Mouse (Mus musculus) kidney, adult 2 months (tissue): ENCODE data around the gene Rsc1a1. TPM values are rescaled to one million over a fixed set of nuclear protein-coding genes. Genes with fewer than 3 reads are reported as not detected.

ENCODE experiments used
- DNase-seq: peaks from one replicate; pipeline ENCODE4 v3.0.0; 2021
- H3K27ac ChIP-seq: fragments of 200-500 bp; 2 replicates; pipeline ENCODE4 v1.5.1; 2012; ENCODE audit warnings: low read depth, low read length, control low read depth, inconsistent platforms; ENCODE audit not compliant: insufficient read depth
- H3K27me3 ChIP-seq: fragments of 200-500 bp; replicated peaks from 2 replicates; pipeline ENCODE4 v1.6.1; 2012; ENCODE audit warnings: mild to moderate bottlenecking, moderate library complexity, low read length, inconsistent platforms; ENCODE audit not compliant: control insufficient read depth, insufficient read depth
- H3K36me3 ChIP-seq: fragments of 200-500 bp; 2 replicates; pipeline ENCODE4 v1.6.1; 2012; ENCODE audit warnings: mild to moderate bottlenecking, moderate library complexity, low read length, inconsistent platforms; ENCODE audit not compliant: control insufficient read depth, insufficient read depth
- H3K4me1 ChIP-seq: fragments of 200-500 bp; 2 replicates; pipeline ENCODE4 v1.6.1; 2011; ENCODE audit warnings: low read length; ENCODE audit not compliant: control insufficient read depth, insufficient read depth
- H3K4me3 ChIP-seq: fragments of 200-500 bp; 2 replicates; pipeline ENCODE4 v1.5.1; 2011; ENCODE audit warnings: mild to moderate bottlenecking, low read depth, low read length, control low read depth; ENCODE audit not compliant: insufficient read depth
- CTCF ChIP-seq: fragments of 200-500 bp; conservative IDR thresholded peaks from 2 replicates; pipeline ENCODE4 v1.5.1; 2011; ENCODE audit warnings: low read depth, mild to moderate bottlenecking, control low read depth, low read length, moderate library complexity, mixed read lengths; ENCODE audit not compliant: insufficient read depth, insufficient read length
- POLR2A ChIP-seq: fragments of 200-500 bp; IDR thresholded peaks from one replicate; pipeline ENCODE4 v1.6.1; 2011; ENCODE audit warnings: low read depth, low read length, control low read depth
- WGBS: fragments of 180-500 bp; shearing (Covaris S2); methylation state at CpG from one replicate; pipeline ENCODE4 v1.1.7; 2018; 5-methylcytosine and 5-hydroxymethylcytosine counted together
- polyA plus RNA-seq: library from polyadenylated mRNA; depleted of rRNA; stranded (reverse); fragments of >200 nt; gene quantifications from 2 replicates; pipeline ENCODE4 v1.2.3, GENCODE M21; 2012

Gene Rsc1a1
- polyA plus RNA-seq, 1 experiment, result 18.2 TPM

- Histone ChIP-seq H3K36me3 (no peaks in the 10 kb centered on the region), H3K4me1 (peaks cover 47% of the 10 kb centered on the region), H3K4me3 (no peak overlapping the region), H3K27ac (peak overlapping the region; percentile 82), H3K27me3 (no peaks in the 10 kb centered on the region)
- TF ChIP-seq CTCF, result no peak
- no peak for TF ChIP-seq POLR2A
- 75% methylated on average over 5 of the region's 5 CpGs for WGBS
- DNase-seq, result no peak
Observed at GRCm38 (mm10) chr4:141725277-141725676, 39.9 kb upstream of the Rsc1a1 start.

DNA sequence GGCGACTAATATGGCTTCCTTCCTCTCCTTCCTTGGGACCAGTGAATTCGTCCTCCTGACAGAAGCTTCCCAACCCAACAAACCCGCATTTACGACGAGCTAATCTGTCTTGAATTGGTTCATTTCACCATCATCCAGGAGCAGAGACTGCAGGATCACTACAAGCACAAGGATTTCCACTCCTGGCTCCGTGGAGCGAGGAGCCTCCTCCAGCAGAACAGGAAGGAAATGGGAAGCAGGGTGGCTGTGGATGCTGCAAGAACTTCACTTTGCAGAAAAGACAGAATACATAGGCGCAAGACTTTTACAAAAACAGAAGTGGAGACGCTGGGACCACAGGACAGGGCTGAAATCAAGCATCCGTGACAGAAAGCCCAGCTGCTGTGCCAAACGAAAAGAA is 39.2 kb upstream of the Rsc1a1 start:
- Histone ChIP-seq H3K27me3 (no peaks in the 10 kb centered on the region), H3K36me3 (no peaks in the 10 kb centered on the region; the same call in 1 of the 2 replicates), H3K4me3 (no peak overlapping the region), H3K4me1 (peaks cover 48% of the 10 kb centered on the region), H3K27ac (peak overlapping the region; percentile 56)
- no peak for TF ChIP-seq CTCF
- no peak for TF ChIP-seq POLR2A
- DNase-seq, result peak; percentile 44
- WGBS, result 30% methylated on average over 11 of the region's 11 CpGs

GRCm38 (mm10) chr4:141723673-141724068 is 38.3 kb upstream of the Rsc1a1 start:
- Histone ChIP-seq H3K4me1 (peaks cover 42% of the 10 kb centered on the region), H3K4me3 (peak overlapping the region; percentile 58), H3K27ac (peak overlapping the region; percentile 49), H3K36me3 (no peaks in the 10 kb centered on the region; the same call in 1 of the 2 replicates), H3K27me3 (no peaks in the 10 kb centered on the region)
- WGBS, result 6% methylated on average over 13 of the region's 13 CpGs
- no peak for DNase-seq
- TF ChIP-seq CTCF, result no peak
- no peak for TF ChIP-seq POLR2A

- Histone ChIP-seq H3K36me3 (no peaks in the 10 kb centered on the region; the same call in 1 of the 2 replicates), H3K4me1 (peaks cover 42% of the 10 kb centered on the region), H3K27ac (peak within 1 kb of the TSS; percentile 88), H3K4me3 (peak within 1 kb of the TSS; percentile 78), H3K27me3 (no peaks in the 10 kb centered on the region)
- TF ChIP-seq CTCF (no peak), POLR2A (peak; percentile 72)
- under 1% methylated on average over 104 of the region's 105 CpGs for WGBS
- peak; percentile 94 for DNase-seq
Observed at GRCm38 (mm10) chr4:141722731-141723672, 37.6 kb upstream of the Rsc1a1 start, which contains the start of gene Ddi2. Ddi2 (minus strand) TSS chr4:141723419.

DNA sequence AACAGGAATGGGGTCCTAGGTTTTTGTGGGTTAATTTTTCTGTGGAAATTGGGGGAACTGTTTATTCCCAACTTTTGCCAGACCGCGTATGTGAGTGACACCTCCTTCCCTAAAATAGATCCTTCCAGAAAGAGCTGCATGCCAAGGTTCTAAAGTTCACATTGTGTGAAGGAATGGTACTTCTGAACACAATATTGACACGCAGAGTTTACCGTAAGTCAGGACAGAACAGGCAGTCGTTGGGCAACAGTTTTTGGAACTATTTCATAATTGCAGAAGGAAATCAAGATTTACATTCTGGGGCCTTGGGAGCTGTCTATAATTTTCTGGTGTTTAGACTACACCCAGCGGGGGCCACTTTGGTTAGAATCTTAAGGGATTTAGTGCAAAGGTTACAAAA is 36.6 kb upstream of the Rsc1a1 start:
- H3K4me3 ChIP-seq, result peak overlapping the region; percentile 78
- no peaks in the 10 kb centered on the region; the same call in 1 of the 2 replicates for H3K36me3 ChIP-seq
- peak; percentile 69 for DNase-seq
- 15% methylated on average over 6 of the region's 6 CpGs for WGBS
- H3K27me3 ChIP-seq, result no peaks in the 10 kb centered on the region
- peaks cover 40% of the 10 kb centered on the region for H3K4me1 ChIP-seq
- no peak for TF ChIP-seq CTCF
- no peak for TF ChIP-seq POLR2A
- peak overlapping the region; percentile 83 for H3K27ac ChIP-seq

DNA sequence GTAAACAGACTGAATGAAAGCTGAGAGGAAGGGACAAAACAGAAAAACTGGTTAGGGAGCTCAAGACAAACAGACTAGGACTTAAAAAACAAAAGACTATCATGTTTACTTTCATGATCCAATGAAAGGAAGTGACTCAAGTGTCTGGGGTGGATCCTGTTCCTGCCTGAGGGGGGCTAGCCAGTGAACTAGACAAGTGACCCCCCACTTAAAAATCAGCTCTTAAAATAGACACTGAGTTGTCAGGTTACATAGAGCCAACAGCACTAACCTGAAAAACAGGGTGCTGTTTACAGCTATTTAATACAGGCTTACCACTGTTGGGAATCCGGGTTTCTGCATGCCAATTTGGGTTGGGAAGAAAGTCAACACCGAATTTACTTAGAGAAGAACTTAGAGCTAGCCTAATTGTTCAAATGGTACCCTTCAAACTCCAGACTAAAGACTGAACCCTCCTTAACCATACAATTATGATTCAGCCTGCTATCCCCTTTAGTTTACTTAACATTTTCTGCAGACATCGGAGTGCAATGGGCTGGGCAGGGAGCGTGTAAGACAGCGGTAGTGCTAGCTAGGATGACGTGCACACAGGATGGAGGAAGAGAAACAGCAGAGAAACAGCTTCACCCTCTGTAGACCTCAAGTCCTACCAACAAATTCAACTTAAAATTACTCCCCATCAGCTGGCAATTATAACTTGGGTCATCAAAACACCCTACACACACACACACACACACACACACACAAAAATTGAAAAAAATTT is 35.5 kb upstream of the Rsc1a1 start:
- no peak for DNase-seq
- H3K27ac ChIP-seq, result peak overlapping the region; percentile 53

More for the DNA sequence above, 35.5 kb upstream of the Rsc1a1 start:
- TF ChIP-seq CTCF (no peak), POLR2A (no peak)
- Histone ChIP-seq H3K36me3 (no peaks in the 10 kb centered on the region; the same call in 1 of the 2 replicates), H3K4me1 (peaks cover 41% of the 10 kb centered on the region), H3K27me3 (no peaks in the 10 kb centered on the region), H3K4me3 (no peak overlapping the region)
- 13% methylated on average over 6 of the region's 6 CpGs for WGBS
